Mouse (Mus musculus) neural tube, embryonic 14.5 days (tissue): ENCODE measurements around the gene Lxn. TPM values are rescaled to one million over a fixed set of nuclear protein-coding genes. Genes with fewer than 3 reads are reported as not detected.

ENCODE experiments used
- ATAC-seq: fragments of 200-750 bp; cut with Nextera tagmentation; 2 replicates; pipeline ENCODE4 v1.8.0; 2017; ENCODE audit warnings: low read depth, mild to moderate bottlenecking, moderate TSS enrichment, moderate library complexity
- H3K27ac ChIP-seq: fragments of 300-500 bp; sonication (generic); 2 replicates; pipeline ENCODE4 v1.5.1; 2014; ENCODE audit warnings: low read depth, mild to moderate bottlenecking, control low read depth, low read length, moderate library complexity, mixed read lengths
- H3K27me3 ChIP-seq: fragments of 300-500 bp; sonication (generic); 2 replicates; pipeline ENCODE4 v1.6.1; 2014; ENCODE audit warnings: low read length; ENCODE audit not compliant: control insufficient read depth, insufficient read depth
- H3K36me3 ChIP-seq: fragments of 300-500 bp; sonication (generic); 2 replicates; pipeline ENCODE4 v1.6.1; 2014; ENCODE audit warnings: low read length, mixed read lengths; ENCODE audit not compliant: control insufficient read depth, insufficient read depth
- H3K4me1 ChIP-seq: fragments of 300-500 bp; sonication (generic); 2 replicates; pipeline ENCODE4 v1.6.1; 2014; ENCODE audit warnings: low read length; ENCODE audit not compliant: control insufficient read depth, insufficient read depth
- H3K4me2 ChIP-seq: fragments of 300-500 bp; sonication (generic); 2 replicates; pipeline ENCODE4 v1.6.1; 2014; ENCODE audit warnings: mild to moderate bottlenecking, low read depth, low read length, control low read depth
- H3K4me3 ChIP-seq: fragments of 300-500 bp; sonication (generic); 2 replicates; pipeline ENCODE4 v1.5.1; 2014; ENCODE audit warnings: low read depth, low read length, control low read depth, mixed read lengths
- H3K9ac ChIP-seq: fragments of 300-500 bp; sonication (generic); replicated peaks from 2 replicates; pipeline ENCODE4 v1.6.1; 2014; ENCODE audit warnings: low read depth, mild to moderate bottlenecking, control low read depth, low read length, mixed read lengths
- H3K9me3 ChIP-seq: fragments of 300-500 bp; sonication (generic); 2 replicates; pipeline ENCODE4 v1.6.1; 2016; ENCODE audit warnings: low read length; ENCODE audit not compliant: control insufficient read depth
- WGBS: fragments of 180-500 bp; shearing (Covaris S2); extraction: QIAGEN DNeasy Blood & Tissue Kit; methylation state at CpG from one replicate; pipeline ENCODE4 v1.1.7; 2014; 5-methylcytosine and 5-hydroxymethylcytosine counted together
- polyA plus RNA-seq: library from polyadenylated mRNA; unstranded; fragments of >200 nt; fragmentation: Nextera tagmentation; extraction: Ambion mirVana; gene quantifications from 2 replicates; pipeline ENCODE4 v1.2.1, GENCODE M21; 2014

Gene Lxn
- polyA plus RNA-seq, 1 experiment from 2014 or later: 271 TPM

DNA sequence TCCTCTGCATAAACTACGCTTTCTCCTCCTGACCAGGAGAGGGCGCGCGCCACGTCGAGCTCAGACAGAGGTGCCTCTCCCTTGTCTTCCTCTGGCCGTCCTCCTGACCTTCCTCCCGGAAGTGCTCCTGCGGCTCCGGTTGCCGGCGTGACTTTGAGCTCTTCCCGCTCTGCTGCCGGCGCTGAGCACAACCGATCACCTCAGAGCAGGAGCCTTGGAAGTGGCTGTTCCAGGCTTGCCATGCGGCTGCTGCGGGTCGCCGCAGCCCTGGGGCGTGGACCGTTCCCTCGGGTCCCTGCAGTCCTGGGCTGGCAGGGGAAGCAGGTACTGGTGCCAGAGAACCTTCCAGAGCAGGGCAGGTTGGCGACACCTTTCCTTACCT is 33.7 kb downstream of the Lxn start, which contains the start of gene Gfm1:
TSS of gene Gfm1 (plus strand) at position 98 of the 382 bp plus-strand sequence.
- Histone ChIP-seq H3K27ac (no peak within 1 kb of the TSS), H3K27me3 (no peaks in the 10 kb centered on the region), H3K9ac (peak within 1 kb of the TSS; percentile 82), H3K4me1 (peaks cover 6% of the 10 kb centered on the region), H3K4me2 (peak within 1 kb of the TSS; percentile 84), H3K36me3 (peaks cover 11% of the 10 kb centered on the region), H3K9me3 (no peaks in the 10 kb centered on the region), H3K4me3 (peak within 1 kb of the TSS; percentile 94)
- 0% methylated on average over 24 of the region's 24 CpGs for WGBS
- ATAC-seq: peak; percentile 98

DNA sequence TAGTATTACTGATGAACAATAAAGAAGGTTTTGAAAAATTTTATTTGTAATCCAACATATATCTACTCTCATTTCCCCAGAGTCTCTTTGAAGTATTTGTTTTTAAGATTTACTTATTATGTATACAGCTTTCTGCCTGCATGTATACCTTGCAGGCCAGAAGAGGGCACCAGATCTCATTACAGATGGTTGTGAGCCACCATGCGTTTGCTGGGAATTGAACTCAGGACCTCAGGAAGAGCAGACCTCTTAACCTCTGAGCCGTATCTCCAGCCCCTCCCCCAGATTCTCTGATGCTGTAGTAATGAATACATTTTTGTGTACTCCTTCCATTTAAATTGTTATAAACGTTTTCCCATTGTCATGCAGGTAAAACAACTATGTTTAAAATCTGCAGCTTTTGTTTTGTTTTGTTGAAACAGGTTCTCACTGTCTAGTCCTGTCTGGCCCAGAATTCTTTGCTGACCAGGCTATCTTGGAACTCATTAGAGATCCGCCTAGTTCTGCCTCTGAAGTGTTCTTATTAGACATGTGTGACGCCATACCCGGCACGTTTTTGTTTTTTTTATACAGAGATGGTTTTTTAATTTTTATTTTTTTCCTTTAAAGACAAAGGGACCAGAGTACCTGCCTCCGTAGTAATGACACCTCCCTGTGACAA is 34.3 kb downstream of the Lxn start:
- Histone ChIP-seq H3K27ac (no peak overlapping the region), H3K4me2 (peak overlapping the region; percentile 84; the same call in 1 of the 2 replicates), H3K4me3 (peak overlapping the region; percentile 94), H3K27me3 (no peaks in the 10 kb centered on the region), H3K4me1 (peaks cover 6% of the 10 kb centered on the region), H3K9ac (no peak overlapping the region; the same call in 1 of the 2 replicates), H3K36me3 (peaks cover 10% of the 10 kb centered on the region), H3K9me3 (no peaks in the 10 kb centered on the region)
- ATAC-seq: peak; percentile 79
- WGBS: 32% methylated on average over 8 of the region's 8 CpGs

Other genes with a start within 250 kb of the Lxn start
- gene Mlf1, start 89.8 kb downstream of the Lxn start, polyA plus RNA-seq: 16.2 and 16.3 TPM in 2 replicates
- not detected in 2 replicates for gene Gm17402, start 88.8 kb downstream of the Lxn start, polyA plus RNA-seq
- 31.3 and 38.1 TPM in 2 replicates for gene Gfm1, start 33.8 kb downstream of the Lxn start, polyA plus RNA-seq
- 2.3 and 2.7 TPM in 2 replicates for gene Rarres1, start 51.6 kb upstream of the Lxn start, polyA plus RNA-seq
- gene Mfsd1, start 118.8 kb upstream of the Lxn start, polyA plus RNA-seq: 30.6 and 40.1 TPM in 2 replicates